ENCODE assay signal across 12 mouse cellular contexts in the genomic region with DNA sequence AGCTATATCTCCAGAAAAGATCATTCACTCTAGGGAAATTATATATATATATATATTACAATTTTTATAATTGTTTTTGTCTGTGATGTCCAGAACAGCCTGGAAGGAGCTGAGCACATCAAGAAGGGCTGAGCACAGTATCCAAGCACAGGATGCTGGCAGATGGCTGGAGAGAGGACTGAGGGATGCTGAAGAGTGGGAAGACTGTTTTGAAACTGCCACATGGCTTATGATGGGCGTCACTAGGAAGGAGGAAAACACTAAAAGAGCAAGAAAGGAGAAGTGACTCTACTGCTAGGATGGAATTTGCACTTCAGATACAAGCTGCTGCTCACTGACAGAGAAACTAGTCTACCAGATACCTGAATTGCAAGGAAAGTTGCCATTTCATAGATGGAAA. TPM values are rescaled to one million over a fixed set of nuclear protein-coding genes. Genes with fewer than 3 reads are reported as not detected.
A peak's percentile ranks its signal among the peaks of the same experiment; 100 is the strongest.
DNase-seq lines count a peak whose midpoint lies in the region.
"Had no signal": no experiment of that assay in that cellular context is flagged by ENCODE, and none has a peak within 500 bp of the region (broad histone marks: within the 10 kb centered on the region; RNA-seq: fewer than 3 reads in every experiment).

No protein-coding gene starts in this region.

- intact Hi-C loops in left cerebral cortex, postnatal 4 days (cut with DNase I) = no loop called here
- intact Hi-C loops in left cerebral cortex, postnatal 36 days (cut with DNase I) = no loop called here

- DNase-seq in left cerebral cortex, adult 11 months (ENCODE audit: low spot score) = peak; percentile 16
- DNase-seq in left cerebral cortex, postnatal 4 days = no peak
- peak; percentile 83 for DNase-seq in brain, adult 2 months (ENCODE audit: low read depth, low spot score)
- peak; percentile 8 to 54 for DNase-seq in frontal cortex, postnatal 36 days (ENCODE audit: low spot score in 2 of 2)
- peak; percentile 33 to 42 for DNase-seq in left cerebral cortex, postnatal 36 days (ENCODE audit: low spot score in 2 of 2)
- no peak for DNase-seq in kidney, adult 18-20 months
- DNase-seq in Muller cell, postnatal 12 days (ENCODE audit: inconsistent ontology term) = no peak
- no peak for DNase-seq in neural tube, embryonic 10.5 days (ENCODE audit: extremely low spot score, low spot score)
- DNase-seq: adrenal gland, postnatal 10 days; liver, embryonic 13.5 days; spleen, adult 18-20 months; thymus, postnatal 25 days had no signal

RNA-seq across cellular contexts. Expression of gene Atg10, which starts 50.4 kb away (rescaled TPM):
- total RNA-seq in left cerebral cortex, postnatal 4 days (2021) = 1 to 10 TPM; 6.8 to 9.3 TPM
- 10 to 100 TPM; 13.3 to 19.1 TPM for total RNA-seq in left cerebral cortex, postnatal 36 days (2021)

Comparison
In these comparisons a context has a peak if more than half of its experiments do, and no peak if none do; other contexts are left out.
1. DNase-seq: peak in left cerebral cortex, adult 11 months (single experiment), brain, adult 2 months (single experiment), frontal cortex, postnatal 36 days (2 of 2) and left cerebral cortex, postnatal 36 days (2 of 2); none in left cerebral cortex, postnatal 4 days (single experiment), kidney, adult 18-20 months (single experiment), Muller cell, postnatal 12 days (single experiment) and neural tube, embryonic 10.5 days (single experiment).